Mouse (Mus musculus) neural tube, embryonic 12.5 days (tissue): ENCODE measurements around the gene Pdcd6. TPM values are rescaled to one million over a fixed set of nuclear protein-coding genes. Genes with fewer than 3 reads are reported as not detected.

Experiments
- ATAC-seq: fragments of 200-750 bp; cut with Nextera tagmentation; 2 replicates; pipeline ENCODE4 v1.8.0; 2017; ENCODE audit warnings: low read depth, mild to moderate bottlenecking, moderate TSS enrichment, moderate library complexity; ENCODE audit not compliant: low FRiP score
- H3K27ac ChIP-seq: fragments of 300-500 bp; sonication (generic); 2 replicates; pipeline ENCODE4 v1.5.1; 2016
- H3K27me3 ChIP-seq: fragments of 300-500 bp; sonication (generic); replicated peaks from 2 replicates; pipeline ENCODE4 v1.6.1; 2016; ENCODE audit warnings: mild to moderate bottlenecking
- H3K36me3 ChIP-seq: fragments of 300-500 bp; sonication (generic); 2 replicates; pipeline ENCODE4 v1.6.1; 2016; ENCODE audit warnings: mild to moderate bottlenecking
- H3K4me1 ChIP-seq: fragments of 300-500 bp; sonication (generic); 2 replicates; pipeline ENCODE4 v1.6.1; 2016
- H3K4me2 ChIP-seq: fragments of 300-500 bp; sonication (generic); replicated peaks from 2 replicates; pipeline ENCODE4 v1.6.1; 2016; ENCODE audit warnings: mild to moderate bottlenecking
- H3K4me3 ChIP-seq: fragments of 300-500 bp; sonication (generic); 2 replicates; pipeline ENCODE4 v1.5.1; 2016
- H3K9ac ChIP-seq: fragments of 300-500 bp; sonication (generic); 2 replicates; pipeline ENCODE4 v1.6.1; 2016; ENCODE audit warnings: mild to moderate bottlenecking
- H3K9me3 ChIP-seq: fragments of 300-500 bp; sonication (generic); 2 replicates; pipeline ENCODE4 v1.6.1; 2016; ENCODE audit warnings: mild to moderate bottlenecking
- WGBS: fragments of 180-500 bp; shearing (Covaris S2); methylation state at CpG from one replicate; pipeline ENCODE4 v1.1.7; 2016; 5-methylcytosine and 5-hydroxymethylcytosine counted together
- polyA plus RNA-seq: library from polyadenylated mRNA; unstranded; fragments of >200 nt; fragmentation: Nextera tagmentation; extraction: Ambion mirVana; gene quantifications from 2 replicates; pipeline ENCODE4 v1.2.1, GENCODE M21; 2016

Pdcd6 gene
- polyA plus RNA-seq: 107 TPM in 2 replicates

DNA sequence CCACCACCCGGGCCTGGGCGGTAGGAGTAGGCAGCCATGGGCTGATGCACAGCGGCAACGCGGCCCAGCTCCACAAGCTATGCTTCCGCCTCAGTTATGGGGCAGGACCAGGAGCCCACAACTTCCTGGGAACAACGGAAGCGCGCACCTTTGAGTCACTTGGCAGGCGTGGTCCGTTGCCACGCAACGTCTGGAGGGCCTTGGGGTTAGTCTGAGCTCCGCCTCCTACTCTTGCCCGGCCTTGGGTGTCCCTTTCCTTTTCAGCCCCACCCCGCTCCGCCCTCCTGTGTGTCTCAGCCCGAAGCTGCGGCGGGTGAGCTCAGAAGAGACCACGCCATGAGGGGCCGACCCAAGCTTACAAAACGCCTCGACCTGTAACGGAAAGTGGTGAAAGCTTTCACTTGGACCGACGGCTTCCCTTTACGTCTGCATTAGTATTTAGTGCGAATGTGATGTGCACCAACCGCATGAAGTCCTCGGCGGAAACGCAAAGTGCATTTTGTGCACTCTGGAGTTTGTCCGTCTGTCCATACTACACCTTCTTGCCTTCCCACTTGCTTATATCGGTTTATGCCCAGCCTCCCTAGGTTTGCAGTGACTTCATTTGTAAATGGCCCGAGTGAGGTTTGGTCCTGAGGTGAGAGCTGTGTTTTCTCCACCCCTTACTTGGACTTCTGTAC is at the start of gene Pdcd6:
Gene Pdcd6, minus strand, starts transcription at position 411 of the 680 bp plus-strand sequence.
- under 1% methylated on average over 36 of the region's 36 CpGs for WGBS
- peak within 1 kb of the TSS; percentile 92 for H3K4me3 ChIP-seq
- H3K27me3 ChIP-seq: no peaks in the 10 kb centered on the region
- H3K4me2 ChIP-seq: peak within 1 kb of the TSS; percentile 88
- peaks cover 21% of the 10 kb centered on the region for H3K36me3 ChIP-seq
- no peak within 1 kb of the TSS for H3K27ac ChIP-seq
- H3K9me3 ChIP-seq: no peaks in the 10 kb centered on the region
- H3K9ac ChIP-seq: peak within 1 kb of the TSS; percentile 72
- peaks cover 11% of the 10 kb centered on the region for H3K4me1 ChIP-seq
- peak; percentile 98 for ATAC-seq

DNA sequence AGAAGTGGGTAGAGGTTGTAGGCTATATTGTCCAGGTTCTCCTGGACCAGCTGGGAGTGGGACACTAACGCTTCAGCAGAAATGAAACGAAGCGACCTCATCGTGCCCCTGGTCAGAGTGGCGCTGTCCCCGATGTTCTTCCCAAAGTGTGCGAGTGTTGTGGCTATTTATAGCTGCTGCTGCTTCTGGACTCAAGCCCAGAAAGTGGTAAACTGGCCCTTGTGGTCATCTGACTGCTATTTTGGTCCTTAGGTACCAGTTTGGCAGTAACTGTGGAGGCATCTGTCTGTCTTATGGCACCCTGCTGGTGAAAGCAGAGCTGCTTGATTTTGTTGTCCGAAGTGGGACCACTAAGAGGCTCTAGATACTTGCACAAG is 46.5 kb upstream of the Pdcd6 start, which contains the start of gene Lrrc14b:
Gene Lrrc14b, minus strand, starts transcription at position 147 of the 377 bp plus-strand sequence.
- H3K36me3 ChIP-seq: peaks cover 16% of the 10 kb centered on the region
- no peak within 1 kb of the TSS for H3K4me3 ChIP-seq
- H3K9me3 ChIP-seq: no peaks in the 10 kb centered on the region
- H3K9ac ChIP-seq: no peak within 1 kb of the TSS
- no peak within 1 kb of the TSS for H3K27ac ChIP-seq
- no peak for ATAC-seq
- 91% methylated on average over 8 of the region's 8 CpGs for WGBS
- H3K4me1 ChIP-seq: no peaks in the 10 kb centered on the region
- no peaks in the 10 kb centered on the region for H3K27me3 ChIP-seq
- H3K4me2 ChIP-seq: no peak within 1 kb of the TSS

- Histone ChIP-seq H3K36me3 (peaks cover 21% of the 10 kb centered on the region), H3K9ac (no peak overlapping the region), H3K4me2 (no peak overlapping the region), H3K4me1 (no peaks in the 10 kb centered on the region), H3K27ac (no peak overlapping the region), H3K4me3 (no peak overlapping the region), H3K9me3 (no peaks in the 10 kb centered on the region), H3K27me3 (no peaks in the 10 kb centered on the region)
- WGBS: 91% methylated on average over 13 of the region's 13 CpGs
- ATAC-seq: 0 out of 2 replicates have a peak, but pooled peaks have one; percentile 28
Measured at GRCm38 (mm10) chr13:74363176-74363858, 45.9 kb upstream of the Pdcd6 start.

DNA sequence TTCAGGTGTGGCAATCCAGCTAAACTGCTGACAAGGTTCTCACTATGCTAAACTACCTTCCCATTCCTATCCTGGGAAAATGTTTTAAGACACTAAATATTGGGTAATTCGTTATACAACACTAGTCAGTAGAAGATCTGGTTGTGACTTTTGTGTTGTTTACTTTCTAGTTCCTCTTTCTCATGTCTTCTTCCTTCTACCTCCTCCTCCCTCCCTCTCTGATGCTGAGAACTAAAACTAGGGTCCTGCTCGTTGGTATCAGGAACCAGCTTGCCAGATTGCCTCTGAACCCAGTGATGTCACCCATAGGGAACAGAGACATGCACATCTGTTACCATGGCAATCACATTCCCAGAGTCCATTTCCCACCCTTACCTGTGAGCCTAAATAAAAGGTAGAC is 44.8 kb upstream of the Pdcd6 start:
- ATAC-seq: no peak
- peaks cover 25% of the 10 kb centered on the region for H3K36me3 ChIP-seq

DNA sequence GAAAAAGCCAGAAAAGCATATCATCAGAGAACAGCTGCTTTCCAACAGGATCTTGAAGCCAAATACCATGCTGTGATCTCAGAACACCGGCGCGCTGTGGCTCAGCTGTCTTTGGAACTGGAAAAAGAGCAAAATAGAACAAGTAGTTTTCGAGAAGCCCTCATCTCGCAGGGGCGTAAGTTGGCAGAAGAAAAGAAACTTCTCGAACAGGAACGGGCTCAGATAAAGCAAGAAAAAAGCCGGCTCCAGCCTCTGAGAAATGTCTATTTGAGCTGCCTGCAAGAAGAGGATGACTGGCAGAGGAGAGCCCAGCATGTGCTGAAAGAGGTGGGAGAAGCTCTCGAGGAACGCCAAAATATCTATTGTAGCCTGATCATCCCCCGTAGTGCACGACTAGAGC is 39.1 kb upstream of the Pdcd6 start:
- 97% methylated on average over 13 of the region's 13 CpGs for WGBS

More for the DNA sequence above, 44.8 kb upstream of the Pdcd6 start:
- 79% methylated on average over 2 of the region's 2 CpGs for WGBS
- H3K4me3 ChIP-seq: no peak overlapping the region
- H3K27me3 ChIP-seq: no peaks in the 10 kb centered on the region
- H3K4me1 ChIP-seq: no peaks in the 10 kb centered on the region
- H3K27ac ChIP-seq: no peak overlapping the region
- H3K9ac ChIP-seq: no peak overlapping the region
- no peaks in the 10 kb centered on the region for H3K9me3 ChIP-seq
- H3K4me2 ChIP-seq: no peak overlapping the region

DNA sequence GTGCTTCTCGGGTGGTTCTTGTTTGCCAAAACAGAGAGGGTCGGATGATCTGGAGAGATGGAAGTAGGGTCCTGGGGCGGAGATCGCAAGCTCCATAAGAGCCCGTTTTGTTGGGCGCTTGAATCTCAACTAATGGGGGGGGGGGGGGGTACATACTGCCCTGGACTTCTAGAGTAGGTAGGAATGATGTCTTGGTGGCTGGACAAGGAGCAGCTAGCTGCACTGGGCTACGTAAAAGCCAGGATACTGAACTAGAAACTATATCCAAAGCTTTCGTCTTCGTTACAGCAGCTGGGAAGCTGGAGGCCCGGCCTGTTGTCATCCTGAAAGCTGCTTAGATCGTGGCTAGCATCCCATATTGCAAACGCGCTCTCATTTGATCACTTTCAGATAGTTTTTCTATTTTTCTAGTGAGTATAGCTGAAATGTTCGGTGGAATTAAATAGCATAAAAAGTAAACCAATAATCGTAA is 33.1 kb upstream of the Pdcd6 start:
- Histone ChIP-seq H3K4me1 (peaks cover 14% of the 10 kb centered on the region), H3K9ac (peak overlapping the region; percentile 80), H3K27me3 (no peaks in the 10 kb centered on the region), H3K36me3 (peaks cover 14% of the 10 kb centered on the region), H3K4me2 (peak overlapping the region; percentile 63), H3K27ac (no peak overlapping the region), H3K4me3 (peak overlapping the region; percentile 75), H3K9me3 (no peaks in the 10 kb centered on the region)
- WGBS: 3% methylated on average over 15 of the region's 15 CpGs
- peak; percentile 66 for ATAC-seq

More for the DNA sequence above, 39.1 kb upstream of the Pdcd6 start:
- H3K36me3 ChIP-seq: peaks cover 47% of the 10 kb centered on the region
- H3K4me1 ChIP-seq: no peaks in the 10 kb centered on the region
- H3K4me3 ChIP-seq: no peak overlapping the region
- no peak overlapping the region for H3K27ac ChIP-seq
- H3K9ac ChIP-seq: no peak overlapping the region
- no peaks in the 10 kb centered on the region for H3K9me3 ChIP-seq
- no peak overlapping the region for H3K4me2 ChIP-seq
- no peak for ATAC-seq
- no peaks in the 10 kb centered on the region for H3K27me3 ChIP-seq

GRCm38 (mm10) chr13:74349566-74350434 is 32.4 kb upstream of the Pdcd6 start, which contains the start of the genes Sdha and Ccdc127:
TSS of gene Sdha (minus strand) at chr13:74350280.
TSS of gene Ccdc127 (plus strand) at chr13:74350309.
- peak; percentile 98 for ATAC-seq
- H3K4me2 ChIP-seq: peak within 1 kb of the TSS; percentile 63

GRCm38 (mm10) chr13:74341036-74341435 is 23.7 kb upstream of the Pdcd6 start:
- ATAC-seq: peak; percentile 37; the same call in 1 of the 2 replicates
- Histone ChIP-seq H3K9ac (no peak overlapping the region), H3K4me3 (no peak overlapping the region), H3K4me2 (no peak overlapping the region), H3K9me3 (no peaks in the 10 kb centered on the region), H3K36me3 (peaks cover 64% of the 10 kb centered on the region), H3K4me1 (no peaks in the 10 kb centered on the region), H3K27me3 (no peaks in the 10 kb centered on the region), H3K27ac (no peak overlapping the region)
- 54% methylated on average over 3 of the region's 3 CpGs for WGBS

More at GRCm38 (mm10) chr13:74349566-74350434, 32.4 kb upstream of the Pdcd6 start, which contains the start of the genes Sdha and Ccdc127:
- Histone ChIP-seq H3K36me3 (peaks cover 14% of the 10 kb centered on the region), H3K27ac (no peak within 1 kb of the TSS), H3K4me1 (peaks cover 14% of the 10 kb centered on the region), H3K4me3 (peak within 1 kb of the TSS; percentile 75), H3K27me3 (no peaks in the 10 kb centered on the region), H3K9me3 (no peaks in the 10 kb centered on the region), H3K9ac (peak within 1 kb of the TSS; percentile 80)
- 2% methylated on average over 57 of the region's 57 CpGs for WGBS

DNA sequence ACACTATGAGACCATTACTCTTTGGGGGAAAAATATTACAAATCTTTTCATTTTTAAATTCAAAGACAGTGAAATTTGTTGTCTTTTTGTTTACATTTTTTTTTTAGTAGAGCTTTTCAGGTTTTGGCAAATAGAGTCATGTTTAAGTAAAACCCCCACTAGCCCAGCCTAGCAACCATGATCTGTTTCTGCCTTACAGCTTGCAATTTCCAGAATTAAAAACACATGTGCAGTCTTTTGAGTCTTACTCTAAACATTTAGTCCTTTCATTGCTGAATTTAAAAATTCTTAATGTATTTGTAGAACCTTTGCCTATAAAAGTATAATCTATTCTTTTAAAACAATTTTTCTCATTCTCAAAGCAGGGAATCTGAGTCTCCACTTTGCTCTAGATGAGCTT is 11.9 kb upstream of the Pdcd6 start:
- no peak for ATAC-seq
- Histone ChIP-seq H3K4me1 (no peaks in the 10 kb centered on the region), H3K9me3 (no peaks in the 10 kb centered on the region), H3K4me2 (no peak overlapping the region), H3K9ac (no peak overlapping the region), H3K4me3 (no peak overlapping the region), H3K27me3 (no peaks in the 10 kb centered on the region), H3K36me3 (peaks cover 70% of the 10 kb centered on the region), H3K27ac (no peak overlapping the region)

DNA sequence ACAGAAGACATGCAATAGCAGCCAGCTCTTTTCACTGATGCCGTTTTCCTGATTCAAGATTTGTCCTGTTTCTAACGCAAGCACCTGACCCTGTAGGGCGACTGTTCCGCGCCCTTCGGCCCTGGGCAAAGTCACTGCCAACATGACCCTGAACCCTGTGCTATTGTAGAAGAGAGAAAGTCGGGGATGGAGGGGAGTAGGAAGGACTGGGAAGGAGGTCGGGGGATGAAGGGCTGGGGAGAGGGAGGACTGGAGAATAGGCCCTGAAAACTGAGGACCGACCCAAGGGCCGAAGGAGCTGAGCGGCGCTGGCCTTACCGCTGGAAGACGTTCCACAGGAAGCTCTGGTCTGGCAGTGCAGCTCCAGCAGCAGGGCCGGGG is 601 bp downstream of the Pdcd6 start:
- 4% methylated on average over 15 of the region's 15 CpGs for WGBS
- ATAC-seq: no peak; the same call in 1 of the 2 replicates
- Histone ChIP-seq H3K4me2 (peak overlapping the region; percentile 88), H3K4me3 (peak overlapping the region; percentile 92), H3K36me3 (peaks cover 16% of the 10 kb centered on the region), H3K27ac (no peak overlapping the region), H3K4me1 (peaks cover 11% of the 10 kb centered on the region), H3K9me3 (no peaks in the 10 kb centered on the region), H3K9ac (peak overlapping the region; percentile 72), H3K27me3 (no peaks in the 10 kb centered on the region)

- Histone ChIP-seq H3K9ac (peak overlapping the region; percentile 72), H3K9me3 (no peaks in the 10 kb centered on the region), H3K4me2 (peak overlapping the region; percentile 88), H3K36me3 (peaks cover 12% of the 10 kb centered on the region), H3K27me3 (no peaks in the 10 kb centered on the region), H3K4me3 (peak overlapping the region; percentile 92), H3K27ac (no peak overlapping the region), H3K4me1 (peaks cover 11% of the 10 kb centered on the region)
- 30% methylated on average over 4 of the region's 4 CpGs for WGBS
- no peak for ATAC-seq
Measured at GRCm38 (mm10) chr13:74316386-74316785, 994 bp downstream of the Pdcd6 start.
